Mouse (Mus musculus): ENCODE measurements around the gene Agap3. TPM values are rescaled to one million over a fixed set of nuclear protein-coding genes. Genes with fewer than 3 reads are reported as not detected.

Gene Agap3
- polyA plus RNA-seq, 1 experiment from 2014 or later = 18.6 TPM

- Histone ChIP-seq H3K4me2 (ENCODE audit: low read depth, low read length) (no peak overlapping the region), H3K4me3 (ENCODE audit: low read length) (no peak overlapping the region), H3K9me3 (ENCODE audit: control insufficient read depth, low read length) (no peaks in the 10 kb centered on the region), H3K9ac (ENCODE audit: low read length) (no peak overlapping the region), H3K4me1 (replicated peaks; ENCODE audit: control insufficient read depth, insufficient read depth, low read length) (peaks cover 21% of the 10 kb centered on the region), H3K36me3 (ENCODE audit: control insufficient read depth, insufficient read depth, low read length) (peaks cover 37% of the 10 kb centered on the region), H3K27me3 (ENCODE audit: control insufficient read depth, insufficient read depth, low read depth, low read length) (no peaks in the 10 kb centered on the region), H3K27ac (ENCODE audit: low read length) (no peak overlapping the region)
- 85% methylated on average over 9 of the region's 9 CpGs for WGBS
- no peak for ATAC-seq (ENCODE audit: low read depth)
Measured at GRCm38 (mm10) chr5:24477909-24478308, 25.9 kb downstream of the Agap3 start.

GRCm38 (mm10) chr5:24481647-24482046 lies 29.7 kb downstream of the Agap3 start:
- H3K27me3 ChIP-seq (ENCODE audit: control insufficient read depth, insufficient read depth, low read depth, low read length) = no peaks in the 10 kb centered on the region
- H3K9me3 ChIP-seq (ENCODE audit: control insufficient read depth, low read length) = no peaks in the 10 kb centered on the region
- peak; percentile 39; the same call in 1 of the 2 replicates for ATAC-seq (ENCODE audit: low read depth)
- 10% methylated on average over 3 of the region's 4 CpGs for WGBS
- H3K4me2 ChIP-seq (ENCODE audit: low read depth, low read length) = no peak overlapping the region
- H3K4me3 ChIP-seq (ENCODE audit: low read length) = no peak overlapping the region
- H3K4me1 ChIP-seq (replicated peaks; ENCODE audit: control insufficient read depth, insufficient read depth, low read length) = peaks cover 5% of the 10 kb centered on the region
- no peak overlapping the region for H3K27ac ChIP-seq (ENCODE audit: low read length)
- H3K36me3 ChIP-seq (ENCODE audit: control insufficient read depth, insufficient read depth, low read length) = peaks cover 49% of the 10 kb centered on the region
- no peak overlapping the region for H3K9ac ChIP-seq (ENCODE audit: low read length)

GRCm38 (mm10) chr5:24482247-24483079 lies 30.5 kb downstream of the Agap3 start:
- H3K27ac ChIP-seq (ENCODE audit: low read length) = no peak overlapping the region
- H3K4me1 ChIP-seq (replicated peaks; ENCODE audit: control insufficient read depth, insufficient read depth, low read length) = peaks cover 5% of the 10 kb centered on the region
- H3K4me3 ChIP-seq (ENCODE audit: low read length) = no peak overlapping the region
- H3K4me2 ChIP-seq (ENCODE audit: low read depth, low read length) = no peak overlapping the region
- ATAC-seq (ENCODE audit: low read depth) = peak; percentile 2; the same call in 1 of the 2 replicates
- whole genome bisulfite sequencing = 49% methylated on average over 41 of the region's 41 CpGs
- no peaks in the 10 kb centered on the region for H3K9me3 ChIP-seq (ENCODE audit: control insufficient read depth, low read length)
- H3K27me3 ChIP-seq (ENCODE audit: control insufficient read depth, insufficient read depth, low read depth, low read length) = no peaks in the 10 kb centered on the region
- peak overlapping the region; percentile 24 for H3K9ac ChIP-seq (ENCODE audit: low read length)
- peaks cover 51% of the 10 kb centered on the region for H3K36me3 ChIP-seq (ENCODE audit: control insufficient read depth, insufficient read depth, low read length)

- Histone ChIP-seq H3K4me2 (ENCODE audit: low read depth, low read length) (no peak overlapping the region), H3K4me1 (replicated peaks; ENCODE audit: control insufficient read depth, insufficient read depth, low read length) (peaks cover 5% of the 10 kb centered on the region), H3K27ac (ENCODE audit: low read length) (no peak overlapping the region), H3K9ac (ENCODE audit: low read length) (peak overlapping the region; percentile 15; the same call in 1 of the 2 replicates), H3K36me3 (ENCODE audit: control insufficient read depth, insufficient read depth, low read length) (peaks cover 51% of the 10 kb centered on the region), H3K4me3 (ENCODE audit: low read length) (no peak overlapping the region), H3K9me3 (ENCODE audit: control insufficient read depth, low read length) (no peaks in the 10 kb centered on the region), H3K27me3 (ENCODE audit: control insufficient read depth, insufficient read depth, low read depth, low read length) (no peaks in the 10 kb centered on the region)
- peak; percentile 51; the same call in 1 of the 2 replicates for ATAC-seq (ENCODE audit: low read depth)
- WGBS = 25% methylated on average over 11 of the region's 11 CpGs
Measured at GRCm38 (mm10) chr5:24483326-24483725, 31.3 kb downstream of the Agap3 start.

- no peaks in the 10 kb centered on the region for H3K9me3 ChIP-seq (ENCODE audit: control insufficient read depth, low read length)
- no peak overlapping the region for H3K4me2 ChIP-seq (ENCODE audit: low read depth, low read length)
- H3K4me1 ChIP-seq (replicated peaks; ENCODE audit: control insufficient read depth, insufficient read depth, low read length) = peaks cover 5% of the 10 kb centered on the region
- WGBS = 60% methylated on average over 22 of the region's 22 CpGs
- no peak overlapping the region for H3K9ac ChIP-seq (ENCODE audit: low read length)
- peaks cover 58% of the 10 kb centered on the region for H3K36me3 ChIP-seq (ENCODE audit: control insufficient read depth, insufficient read depth, low read length)
- H3K4me3 ChIP-seq (ENCODE audit: low read length) = no peak overlapping the region
- no peak overlapping the region for H3K27ac ChIP-seq (ENCODE audit: low read length)
- H3K27me3 ChIP-seq (ENCODE audit: control insufficient read depth, insufficient read depth, low read depth, low read length) = no peaks in the 10 kb centered on the region
- no peak for ATAC-seq (ENCODE audit: low read depth)
Measured at GRCm38 (mm10) chr5:24484963-24485362, 33.0 kb downstream of the Agap3 start.

GRCm38 (mm10) chr5:24486097-24486496 lies 34.1 kb downstream of the Agap3 start:
- no peak overlapping the region for H3K27ac ChIP-seq (ENCODE audit: low read length)
- H3K4me2 ChIP-seq (ENCODE audit: low read depth, low read length) = no peak overlapping the region
- H3K4me1 ChIP-seq (replicated peaks; ENCODE audit: control insufficient read depth, insufficient read depth, low read length) = peaks cover 5% of the 10 kb centered on the region
- H3K36me3 ChIP-seq (ENCODE audit: control insufficient read depth, insufficient read depth, low read length) = peaks cover 57% of the 10 kb centered on the region
- H3K4me3 ChIP-seq (ENCODE audit: low read length) = no peak overlapping the region
- WGBS = 1% methylated on average over 8 of the region's 8 CpGs
- H3K9ac ChIP-seq (ENCODE audit: low read length) = no peak overlapping the region
- ATAC-seq (ENCODE audit: low read depth) = peak; percentile 34; the same call in 1 of the 2 replicates
- no peaks in the 10 kb centered on the region for H3K9me3 ChIP-seq (ENCODE audit: control insufficient read depth, low read length)
- H3K27me3 ChIP-seq (ENCODE audit: control insufficient read depth, insufficient read depth, low read depth, low read length) = no peaks in the 10 kb centered on the region

- Histone ChIP-seq H3K27ac (ENCODE audit: low read length) (no peak overlapping the region), H3K4me3 (ENCODE audit: low read length) (no peak overlapping the region), H3K36me3 (ENCODE audit: control insufficient read depth, insufficient read depth, low read length) (peaks cover 61% of the 10 kb centered on the region), H3K27me3 (ENCODE audit: control insufficient read depth, insufficient read depth, low read depth, low read length) (no peaks in the 10 kb centered on the region), H3K9ac (ENCODE audit: low read length) (no peak overlapping the region), H3K4me2 (ENCODE audit: low read depth, low read length) (no peak overlapping the region), H3K4me1 (replicated peaks; ENCODE audit: control insufficient read depth, insufficient read depth, low read length) (peaks cover 5% of the 10 kb centered on the region), H3K9me3 (ENCODE audit: control insufficient read depth, low read length) (no peaks in the 10 kb centered on the region)
- 84% methylated on average over 5 of the region's 5 CpGs for WGBS
- no peak for ATAC-seq (ENCODE audit: low read depth)
Measured at GRCm38 (mm10) chr5:24486738-24487137, 34.8 kb downstream of the Agap3 start.

GRCm38 (mm10) chr5:24490413-24490920 lies 38.5 kb downstream of the Agap3 start:
- Histone ChIP-seq H3K27ac (ENCODE audit: low read length) (no peak overlapping the region), H3K4me2 (ENCODE audit: low read depth, low read length) (no peak overlapping the region), H3K27me3 (ENCODE audit: control insufficient read depth, insufficient read depth, low read depth, low read length) (no peaks in the 10 kb centered on the region), H3K4me3 (ENCODE audit: low read length) (no peak overlapping the region), H3K9me3 (ENCODE audit: control insufficient read depth, low read length) (no peaks in the 10 kb centered on the region), H3K36me3 (ENCODE audit: control insufficient read depth, insufficient read depth, low read length) (peaks cover 64% of the 10 kb centered on the region), H3K4me1 (replicated peaks; ENCODE audit: control insufficient read depth, insufficient read depth, low read length) (no peaks in the 10 kb centered on the region; the same call in none of the 2 replicates), H3K9ac (ENCODE audit: low read length) (no peak overlapping the region)
- WGBS = 86% methylated on average over 14 of the region's 14 CpGs
- ATAC-seq (ENCODE audit: low read depth) = no peak

GRCm38 (mm10) chr5:24492546-24493285 lies 40.7 kb downstream of the Agap3 start:
- no peak overlapping the region for H3K27ac ChIP-seq (ENCODE audit: low read length)
- 70% methylated on average over 16 of the region's 16 CpGs for WGBS
- no peaks in the 10 kb centered on the region for H3K9me3 ChIP-seq (ENCODE audit: control insufficient read depth, low read length)
- H3K27me3 ChIP-seq (ENCODE audit: control insufficient read depth, insufficient read depth, low read depth, low read length) = no peaks in the 10 kb centered on the region
- no peak overlapping the region for H3K4me2 ChIP-seq (ENCODE audit: low read depth, low read length)
- H3K36me3 ChIP-seq (ENCODE audit: control insufficient read depth, insufficient read depth, low read length) = peaks cover 59% of the 10 kb centered on the region
- no peak for ATAC-seq (ENCODE audit: low read depth)
- H3K4me3 ChIP-seq (ENCODE audit: low read length) = no peak overlapping the region
- no peak overlapping the region for H3K9ac ChIP-seq (ENCODE audit: low read length)
- H3K4me1 ChIP-seq (replicated peaks; ENCODE audit: control insufficient read depth, insufficient read depth, low read length) = no peaks in the 10 kb centered on the region; the same call in none of the 2 replicates
